Mouse (Mus musculus) kidney, postnatal 4 days (tissue): ENCODE measurements around the gene Poldip3.

Source experiments
- DNase-seq, 2 experiments: peaks; one replicate each; pipeline ENCODE4 v3.0.0; 2021; ENCODE audit warnings: mixed read lengths in 2 of 2

The Poldip3 gene

DNA sequence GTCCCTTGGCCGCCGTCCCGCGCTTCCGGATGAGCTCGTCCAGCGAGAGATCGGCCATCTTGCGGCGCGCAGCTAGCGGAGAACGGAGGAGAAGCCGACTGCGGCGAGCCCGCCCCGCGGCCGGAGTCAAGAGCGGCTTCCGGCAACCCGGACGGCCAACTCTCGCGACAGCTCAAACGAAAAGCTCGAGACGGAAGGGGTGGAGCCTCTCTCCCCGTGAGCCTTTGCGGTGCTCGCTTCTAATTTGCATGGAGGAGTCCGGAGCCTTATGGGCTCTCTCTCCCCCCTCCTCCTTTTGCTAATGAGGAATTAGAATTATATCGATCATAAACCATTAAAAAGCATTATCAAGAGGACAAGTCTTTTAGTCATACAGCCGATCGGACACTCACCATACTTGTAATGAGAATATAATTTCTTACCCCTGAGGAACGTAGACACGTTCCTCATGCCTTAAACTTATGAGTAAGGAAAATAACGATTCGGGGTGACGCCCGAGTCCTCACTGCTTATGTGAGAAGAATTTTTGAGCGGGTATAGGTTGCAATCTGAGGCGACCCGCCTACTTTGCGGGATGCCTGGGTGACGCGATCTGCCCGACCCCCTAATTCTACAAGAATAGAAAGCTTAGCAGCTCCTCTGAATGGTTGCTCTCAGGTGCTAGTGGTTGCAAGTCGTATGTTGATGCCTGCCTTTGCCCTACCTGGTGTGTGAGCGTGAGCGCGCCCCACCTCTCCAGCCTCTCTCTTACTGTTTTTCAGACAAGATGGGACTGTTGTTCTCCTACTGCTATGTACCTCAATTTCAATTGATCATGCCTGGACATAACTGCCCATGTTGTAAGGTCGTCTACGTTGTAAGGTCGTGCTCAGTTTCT lies at the start of gene Poldip3:
Gene Poldip3, minus strand, starts transcription at position 189 of the 877 bp plus-strand sequence.
- DNase-seq = peak; percentile 98 to 99

DNA sequence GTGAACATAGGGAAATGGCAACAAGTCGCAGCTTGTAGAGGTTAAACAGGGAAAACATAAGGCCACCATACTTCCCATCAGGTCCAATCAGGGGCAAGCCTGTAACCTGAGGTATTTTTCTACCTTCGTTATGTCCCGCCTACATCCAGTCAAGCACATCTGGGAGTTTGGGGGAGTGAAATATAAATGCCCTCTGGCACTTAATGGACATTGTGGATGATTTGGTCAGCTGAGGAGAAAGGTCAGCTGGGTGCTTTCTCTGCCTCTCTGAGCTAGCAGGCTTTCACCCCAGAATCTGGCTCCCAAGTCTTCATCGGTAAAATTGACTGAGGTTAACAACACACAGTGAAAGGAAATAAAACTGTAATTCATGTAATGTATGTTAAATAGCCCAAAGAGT lies 44.2 kb upstream of the Poldip3 start:
- DNase-seq = no peak

DNA sequence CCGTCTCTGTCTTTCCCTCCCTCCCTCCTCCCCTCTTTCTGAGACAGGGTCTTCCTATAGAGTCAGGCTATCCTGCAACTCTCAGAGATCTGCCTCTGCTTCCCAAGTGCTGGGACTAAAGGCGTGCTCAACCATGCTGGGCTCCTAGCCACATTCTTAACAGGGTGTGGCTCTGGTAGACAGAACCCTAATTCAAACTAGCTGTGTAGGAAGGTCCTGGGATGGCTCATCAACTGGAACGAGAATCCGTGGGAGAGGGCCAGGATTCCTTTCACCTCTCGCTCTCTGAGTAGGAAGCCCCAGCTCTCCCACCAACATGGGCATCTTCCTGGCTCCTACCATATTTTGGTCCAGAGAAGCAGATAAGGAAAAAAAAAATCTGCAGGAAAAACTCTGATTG lies 33.2 kb upstream of the Poldip3 start:
- DNase-seq = peak; percentile 34 to 54

DNA sequence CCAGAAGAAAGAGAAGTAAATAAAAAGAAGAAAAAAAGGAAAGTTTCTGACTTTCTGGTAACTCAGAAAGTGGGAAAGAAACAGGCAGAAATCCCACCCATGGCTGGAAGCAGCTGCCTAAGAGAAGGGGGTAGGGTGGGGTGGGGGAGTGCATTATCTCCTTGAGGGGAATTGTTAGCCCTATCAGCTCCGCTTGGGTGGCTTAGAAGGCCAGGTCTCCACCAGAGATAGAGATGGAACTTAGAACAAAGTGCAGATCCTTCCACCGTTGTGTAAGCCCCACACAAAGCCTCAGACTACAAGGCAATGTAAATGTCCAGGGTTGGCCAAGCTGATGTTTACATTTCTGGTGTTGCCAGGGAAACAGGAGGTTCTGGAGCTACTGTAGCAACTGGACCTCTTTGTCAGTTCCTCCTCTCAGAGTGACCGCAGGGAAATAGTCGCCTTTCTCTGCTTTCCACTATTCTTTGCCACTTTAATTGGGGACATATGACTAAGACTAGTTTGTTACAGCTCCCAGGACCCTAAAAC lies 32.7 kb upstream of the Poldip3 start:
- DNase-seq = no peak

DNA sequence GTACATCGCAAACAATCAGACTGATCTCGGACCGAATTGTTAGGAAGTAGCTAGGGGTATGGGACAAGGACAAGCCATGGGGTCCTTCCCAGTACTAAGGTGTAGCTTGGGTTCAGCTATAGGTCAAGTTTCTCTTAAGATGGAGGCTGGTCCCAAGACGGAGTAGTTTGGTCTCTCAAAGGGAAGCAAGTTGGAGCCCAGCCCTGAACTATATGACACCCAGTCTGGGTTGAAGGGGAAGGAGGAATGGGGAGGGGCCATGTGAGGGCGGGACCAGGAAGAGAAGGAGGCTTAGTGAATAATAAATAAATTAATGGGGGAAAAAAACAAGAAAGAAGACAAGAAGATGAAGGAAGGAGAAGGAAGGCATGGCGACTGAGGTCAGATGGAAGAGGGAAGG lies 30.8 kb upstream of the Poldip3 start:
- no peak for DNase-seq

DNA sequence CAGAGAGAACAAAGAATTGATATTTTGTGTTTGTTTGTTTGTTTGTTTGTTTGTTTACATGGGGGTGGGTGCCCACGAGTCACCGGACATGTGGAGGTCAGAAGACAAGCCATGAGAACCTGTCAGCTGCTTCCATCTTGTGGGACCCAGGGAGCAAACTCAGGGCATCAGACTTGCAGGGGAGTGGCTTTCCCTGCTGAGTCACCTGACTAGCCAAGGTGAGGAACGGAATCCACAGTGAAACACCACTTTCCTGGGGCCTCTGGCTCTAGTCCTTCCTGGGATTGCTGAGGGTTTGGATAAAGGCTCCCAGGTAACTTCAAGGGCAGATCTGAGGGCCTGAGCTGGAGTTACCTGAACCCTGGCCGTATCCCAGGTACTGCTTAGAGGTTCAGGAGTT lies 27.5 kb upstream of the Poldip3 start:
- DNase-seq = no peak

DNA sequence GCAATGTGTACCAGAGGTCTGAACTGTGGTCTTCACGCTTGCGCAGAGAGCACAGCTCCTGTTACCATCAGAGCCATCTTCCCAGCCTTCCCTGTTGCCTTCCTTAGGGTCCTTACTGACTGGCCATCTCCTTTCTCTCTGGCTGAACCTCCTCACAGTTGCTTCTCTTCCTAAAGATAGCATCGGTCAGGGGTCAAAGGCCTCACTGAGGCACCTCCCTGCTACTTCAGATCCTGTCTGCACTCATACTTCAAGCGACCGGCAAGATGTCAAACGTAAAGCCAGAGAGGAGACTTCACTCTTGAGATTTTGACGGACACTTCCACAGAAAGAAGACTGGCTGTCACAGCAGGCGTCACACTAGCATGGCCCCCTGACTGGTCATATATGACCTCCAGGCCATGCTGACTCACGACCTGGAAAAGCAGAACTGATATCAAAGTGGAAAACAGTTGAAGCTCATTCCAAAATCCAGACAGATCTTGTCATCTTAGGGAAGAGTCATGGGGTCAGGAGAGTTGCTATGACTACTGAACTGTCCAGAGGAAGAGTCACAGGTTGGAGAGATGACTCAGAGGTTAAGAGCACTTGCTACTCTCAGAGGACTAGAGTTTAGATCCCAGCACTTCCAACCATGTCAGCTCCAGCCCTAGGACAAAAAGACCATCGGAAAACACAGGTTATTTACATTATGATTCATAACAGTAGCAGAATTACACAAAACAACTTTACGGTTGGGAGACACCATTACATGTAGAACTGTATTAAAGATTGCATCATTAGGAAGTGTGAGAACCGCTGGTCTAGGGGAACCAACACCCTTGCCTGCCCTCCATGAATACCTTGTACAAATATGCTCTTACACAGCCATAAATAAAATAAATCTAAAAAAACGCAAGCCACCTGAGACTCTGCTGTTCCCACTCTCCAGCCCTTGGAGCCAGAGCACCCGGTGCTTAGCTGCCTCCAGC lies 25.0 kb upstream of the Poldip3 start:
- no peak for DNase-seq

DNA sequence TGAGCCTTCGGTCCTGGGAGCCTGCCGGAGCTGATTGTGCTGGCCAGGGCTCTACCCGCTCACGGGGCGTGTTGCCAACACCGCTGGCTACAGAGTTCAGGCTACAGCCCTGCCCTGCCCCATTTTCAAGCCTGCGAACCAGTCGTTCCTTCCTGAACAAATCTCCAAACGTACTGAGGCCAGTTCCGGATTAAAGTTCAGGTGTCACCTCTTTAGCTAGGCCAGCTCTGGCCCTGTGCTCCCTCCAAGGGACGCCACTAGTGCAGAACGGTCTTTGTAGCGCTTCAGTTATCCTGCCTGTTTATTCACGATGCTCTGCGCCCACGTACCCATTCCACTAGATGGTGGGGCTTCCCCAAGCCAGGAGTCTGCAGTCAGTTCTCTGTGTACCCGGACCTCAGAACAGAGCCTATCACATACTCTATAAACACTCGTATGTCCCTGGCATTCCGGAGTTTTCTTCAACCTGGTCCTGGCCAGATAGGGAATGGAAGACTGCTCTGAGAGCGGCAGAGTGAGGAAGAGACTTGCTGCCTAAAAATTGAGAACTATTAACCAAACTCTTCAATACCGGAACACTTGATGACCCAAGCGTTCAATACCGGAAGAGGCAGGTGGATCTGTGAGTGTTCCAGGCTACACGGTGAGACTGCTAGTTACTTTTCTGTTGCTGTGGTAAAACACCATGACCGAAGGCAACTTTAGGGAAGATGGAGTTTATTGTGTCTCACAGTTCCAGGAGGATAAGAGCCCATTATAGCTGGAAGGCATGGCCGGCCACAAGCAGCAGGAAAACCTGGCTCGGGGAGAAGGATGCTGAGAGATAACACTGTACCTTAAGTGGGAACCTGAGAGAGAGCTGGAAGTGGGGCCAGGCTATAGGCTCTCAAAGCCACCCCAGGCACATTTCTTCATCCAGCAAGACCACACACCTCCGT lies 23.6 kb upstream of the Poldip3 start, which contains the start of gene Cyb5r3:
Gene Cyb5r3, minus strand, starts transcription at position 101 of the 938 bp plus-strand sequence.
- DNase-seq = no peak

DNA sequence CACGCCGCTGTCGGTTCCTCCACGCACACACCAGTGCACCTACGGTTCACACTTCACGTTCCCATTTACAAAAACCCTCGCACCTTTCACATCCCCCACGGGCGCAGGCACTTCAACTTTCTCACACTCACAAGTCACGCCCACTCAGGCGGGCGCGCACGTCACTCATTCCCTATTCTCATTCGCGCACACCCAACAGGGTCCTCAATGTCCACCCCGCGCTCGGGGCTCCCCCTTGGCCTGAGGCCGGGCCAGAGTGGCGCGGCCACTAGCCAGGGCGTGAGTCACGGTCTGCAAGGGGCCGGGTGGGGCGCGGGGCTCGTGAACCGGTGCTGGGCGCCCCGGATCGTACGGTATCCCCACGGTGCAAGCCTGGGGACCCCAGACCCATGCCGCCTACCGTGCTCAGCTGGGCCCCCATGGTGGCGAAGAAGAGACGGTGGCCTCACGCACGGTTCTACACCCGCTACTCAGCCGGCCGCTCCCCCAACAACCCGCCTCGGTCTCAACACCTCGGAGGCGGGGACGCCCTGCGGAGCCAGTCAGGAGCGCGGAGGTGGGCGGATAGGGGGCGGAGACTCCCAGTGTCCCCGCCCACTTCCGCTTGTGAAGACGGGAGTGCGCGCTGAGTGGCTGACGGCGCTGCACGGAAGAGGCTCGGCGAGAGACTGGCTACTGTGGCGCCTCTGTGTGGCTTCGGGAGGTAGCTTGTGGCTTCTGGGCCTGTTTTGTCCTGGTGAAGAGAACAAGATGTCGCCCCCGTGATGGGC lies 22.7 kb upstream of the Poldip3 start:
- DNase-seq = peak; percentile 96 to 98

DNA sequence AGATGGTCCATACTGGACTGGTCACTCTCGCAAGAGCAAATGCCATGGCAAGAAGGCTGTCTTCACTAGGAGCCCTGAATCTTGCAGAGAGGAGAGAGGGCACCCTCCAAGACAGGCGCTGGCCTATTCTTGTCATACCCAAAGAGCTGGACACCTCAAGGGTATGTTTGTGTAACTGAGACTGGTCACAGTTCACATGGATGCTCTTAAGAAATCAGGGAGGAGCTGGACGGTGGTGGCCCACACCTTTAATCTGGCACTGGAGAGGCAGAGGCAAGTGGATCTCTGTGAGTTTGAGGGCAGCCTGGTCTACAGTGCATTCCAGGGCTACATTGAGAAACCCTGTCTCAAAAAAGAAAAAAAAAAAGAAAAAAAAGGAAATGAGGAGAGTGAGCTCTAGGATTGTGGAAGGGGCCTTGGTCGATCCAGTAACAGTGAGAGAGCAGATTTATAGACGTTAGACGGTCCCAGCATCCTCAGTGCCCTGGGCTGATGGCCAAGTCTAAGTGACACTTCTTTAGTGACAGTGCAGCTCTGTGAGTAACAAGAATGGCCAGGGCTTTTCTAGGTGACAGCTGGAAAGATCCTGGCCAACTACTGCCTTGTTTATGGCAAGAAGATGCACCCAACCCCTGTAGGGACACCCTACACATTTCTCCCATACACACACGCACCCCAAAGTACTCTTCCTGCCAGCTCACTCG lies 21.9 kb upstream of the Poldip3 start:
- DNase-seq = peak; percentile 45 to 64

DNA sequence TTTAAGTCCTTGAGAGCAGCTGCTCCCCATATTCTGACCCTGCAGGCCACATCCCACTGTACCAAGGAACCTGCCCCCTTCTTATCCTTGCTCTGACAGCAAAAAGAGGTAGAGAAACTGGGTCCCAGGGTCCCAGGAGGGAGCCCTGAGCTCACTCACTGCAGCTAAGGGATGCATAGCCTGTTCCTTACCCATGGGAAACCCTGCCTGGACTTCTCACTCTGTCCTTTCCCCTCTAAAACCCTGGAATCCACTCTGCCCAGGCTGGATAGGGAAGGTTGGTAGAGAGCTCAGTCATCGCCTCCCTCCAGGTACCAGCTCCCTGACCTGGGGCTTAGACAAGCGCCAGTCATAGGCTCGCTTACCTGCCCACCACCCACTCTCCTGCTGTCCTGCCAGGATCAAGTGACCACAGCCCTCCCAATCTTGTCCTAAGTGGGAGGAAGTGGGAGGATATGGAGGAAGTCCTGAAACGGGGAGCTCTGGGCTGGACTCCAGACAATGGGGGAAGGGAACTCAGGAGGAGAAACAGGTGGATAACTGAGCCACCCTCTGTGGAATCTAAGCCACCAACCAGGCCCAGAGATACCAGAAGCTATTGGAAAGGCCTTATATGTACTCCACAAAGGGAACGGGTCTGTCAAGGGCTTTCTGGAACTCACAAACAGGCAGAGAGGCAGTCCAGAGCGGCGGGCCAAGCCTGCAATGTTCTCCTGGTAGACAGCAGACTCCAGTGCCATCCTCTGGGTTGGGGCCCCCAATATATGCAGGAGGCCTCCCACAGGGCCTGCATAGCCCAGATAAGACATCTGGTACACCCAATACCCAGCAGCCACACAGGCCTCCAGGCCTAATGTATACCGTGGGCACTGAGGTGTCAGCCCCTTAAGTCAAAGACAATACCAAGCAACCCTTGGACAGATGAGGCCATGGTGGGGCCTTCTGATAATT lies 20.9 kb upstream of the Poldip3 start:
- DNase-seq = peak; percentile 47 to 55

DNA sequence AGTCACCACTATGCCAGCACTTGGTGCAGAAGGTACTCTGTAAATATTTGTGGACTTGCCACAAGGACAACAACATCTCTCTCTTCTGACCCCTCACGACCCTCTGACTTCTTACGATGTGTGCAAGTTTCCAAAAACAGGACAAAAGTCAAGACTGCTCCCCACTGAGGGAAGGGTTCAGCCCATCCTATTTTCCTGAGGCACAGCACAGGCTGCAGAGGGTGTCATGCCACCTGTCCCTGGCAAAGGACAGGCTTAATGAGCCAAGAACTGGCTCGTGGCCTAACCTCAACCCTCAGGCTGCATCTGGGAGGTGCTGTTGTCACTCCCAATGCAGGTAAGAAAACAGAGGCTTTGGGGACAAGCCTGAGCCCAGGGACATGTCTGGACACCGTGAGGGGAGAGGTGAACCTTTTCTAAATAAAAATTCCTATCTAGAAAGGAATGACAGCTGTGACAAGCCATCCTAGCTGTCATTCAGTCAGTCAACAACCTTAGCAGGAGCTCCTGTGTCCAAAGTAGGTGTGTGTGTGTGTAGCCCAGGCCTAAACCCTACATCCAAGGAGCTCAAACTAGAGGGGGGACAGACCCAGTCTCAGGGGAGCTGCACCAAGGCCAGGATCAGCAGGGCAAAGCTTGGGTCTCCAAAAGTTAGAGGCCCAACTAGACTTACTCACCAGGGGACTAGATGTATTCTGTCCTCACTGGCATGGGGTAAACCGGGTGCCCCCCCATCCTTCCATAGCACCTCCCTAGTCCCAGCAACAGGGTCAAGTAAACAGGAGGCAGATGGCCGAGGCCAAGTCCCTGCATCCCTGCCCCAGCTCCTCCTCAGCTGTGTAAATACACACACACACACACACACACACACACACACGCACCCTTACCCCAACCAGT lies 19.9 kb upstream of the Poldip3 start:
- DNase-seq = peak in 1 of 2 experiments; percentile 35

DNA sequence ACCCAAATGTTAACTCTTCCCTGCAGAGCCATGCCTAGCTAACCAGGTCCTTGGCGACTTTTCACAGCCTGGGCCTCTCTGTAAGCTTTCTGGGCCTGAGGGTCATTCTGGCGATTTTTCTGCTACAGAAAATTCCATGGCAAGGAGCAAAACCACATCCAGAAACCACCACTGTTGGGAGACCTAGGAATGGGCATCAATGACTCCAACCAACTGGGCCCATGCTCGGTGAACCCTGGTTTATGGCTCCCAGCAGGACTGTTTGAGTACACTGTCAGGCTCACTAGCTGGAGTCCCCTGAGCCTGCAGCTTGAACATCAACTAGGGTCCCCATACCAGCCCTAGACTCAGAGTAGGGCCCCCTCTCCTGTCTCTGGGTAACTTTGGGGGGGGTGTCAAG lies 19.1 kb upstream of the Poldip3 start:
- no peak for DNase-seq

DNA sequence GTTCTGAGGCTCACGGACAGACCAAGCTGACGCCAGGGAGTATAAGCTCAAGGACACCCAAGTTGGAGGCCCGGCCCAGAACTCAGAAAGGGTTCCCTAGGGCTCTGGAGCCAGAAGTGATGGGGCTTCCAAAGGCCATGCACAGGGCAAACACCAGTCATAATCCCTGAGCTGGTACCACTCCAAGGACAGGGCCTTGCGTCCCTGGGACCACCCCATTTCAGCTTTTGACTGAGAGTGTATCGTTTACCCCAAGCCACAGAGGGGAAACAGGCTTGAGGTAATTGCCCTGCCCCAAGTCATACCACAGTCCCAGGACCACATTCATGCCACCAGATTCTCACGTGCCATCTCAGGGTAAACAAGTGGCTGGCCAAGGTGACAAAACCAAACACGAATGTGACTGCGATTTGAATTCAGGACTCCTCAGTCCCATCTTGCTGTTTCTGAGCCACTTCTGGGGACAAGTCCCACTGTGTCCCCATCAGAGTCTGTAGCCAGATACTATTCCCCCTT lies 18.4 kb upstream of the Poldip3 start:
- DNase-seq = no peak

DNA sequence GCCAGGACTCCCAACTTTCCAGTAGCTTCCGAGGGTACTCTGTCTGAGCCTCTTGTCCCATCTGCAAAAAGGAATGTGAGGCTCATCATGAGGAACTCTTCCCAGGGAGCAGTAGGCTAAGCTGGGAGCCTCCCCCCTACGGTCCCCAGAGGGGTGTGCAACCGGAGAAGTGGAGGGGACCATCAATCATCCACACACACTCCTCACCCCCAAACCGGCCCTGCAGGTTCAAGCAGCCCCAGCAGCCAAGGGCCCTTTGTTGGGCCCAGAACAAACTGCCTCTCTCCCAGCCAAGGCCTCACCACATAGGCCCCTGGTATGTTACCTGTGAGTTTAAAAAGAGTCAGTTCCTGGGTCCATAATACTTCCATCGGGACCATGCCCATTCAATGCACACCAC lies 17.9 kb upstream of the Poldip3 start:
- DNase-seq = peak; percentile 45 to 62

DNA sequence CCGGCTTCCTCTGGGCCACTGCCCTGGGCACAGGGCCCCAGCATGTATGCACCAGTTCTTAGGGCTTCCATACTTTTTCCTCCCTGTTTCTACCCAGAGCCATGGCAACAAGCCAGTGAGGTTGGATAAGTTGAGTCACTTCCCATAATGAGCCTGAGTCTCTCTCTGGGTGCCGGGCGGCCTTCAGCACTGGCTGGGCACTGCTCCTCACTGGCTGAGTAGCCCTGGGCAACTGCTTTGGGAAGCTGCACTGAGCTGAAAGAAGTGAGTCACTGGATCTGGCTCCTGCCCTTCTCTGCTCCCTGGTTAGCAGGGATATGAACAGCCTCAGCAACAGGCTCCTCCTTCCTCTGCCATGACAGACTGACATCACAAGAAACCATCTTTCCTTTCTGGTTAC lies 17.5 kb upstream of the Poldip3 start:
- peak in 1 of 2 experiments; percentile 34 for DNase-seq

DNA sequence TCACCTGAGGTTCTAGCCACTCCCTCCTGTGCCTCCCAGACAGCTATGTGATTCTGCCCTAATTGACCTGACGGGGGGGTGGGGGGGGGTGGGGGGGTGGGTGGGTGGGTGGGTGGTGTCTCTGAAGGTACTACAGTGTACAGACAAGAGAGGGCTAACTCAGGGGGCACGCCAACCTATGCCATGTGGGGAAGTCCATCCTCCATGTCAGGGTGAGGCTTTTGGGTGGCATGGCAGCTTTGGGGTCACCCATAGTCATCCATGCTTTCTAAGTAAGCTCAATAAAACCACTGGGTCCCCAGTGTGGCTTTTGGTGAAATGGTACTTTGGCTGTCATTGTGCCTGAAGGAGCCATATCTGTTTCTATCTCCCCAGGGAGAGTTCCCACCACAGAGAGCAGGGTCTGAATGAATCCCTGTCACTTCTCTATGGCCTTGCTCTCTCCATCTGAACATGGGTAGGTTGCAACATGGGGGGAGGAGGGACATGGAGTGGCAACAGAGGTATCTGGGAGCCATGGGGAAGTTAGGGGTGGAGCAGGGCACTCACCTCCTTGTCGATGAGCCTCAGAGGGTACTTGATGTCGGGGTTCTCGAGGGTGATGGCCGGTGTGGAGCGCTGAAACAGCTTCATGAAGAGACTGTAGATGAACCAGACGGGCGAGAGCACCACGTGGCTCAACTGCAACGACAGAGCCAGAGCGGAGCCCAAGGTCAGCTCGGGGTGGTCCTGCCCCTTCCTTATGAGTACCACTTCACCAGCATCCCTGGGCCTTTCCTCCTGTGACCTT lies 16.5 kb upstream of the Poldip3 start:
- DNase-seq = no peak
